Mouse (Mus musculus) erythroblast, embryonic 14.5 days (primary cell): ENCODE results near the gene Txndc8.

Experiments used
- GATA1 ChIP-seq: IDR thresholded peaks from 2 replicates; pipeline ENCODE4 v1.6.1; 2012; ENCODE audit warnings: low read length, inconsistent platforms, mixed read lengths
- TAL1 ChIP-seq: IDR thresholded peaks from 3 replicates; pipeline ENCODE4 v1.6.1; 2012; ENCODE audit warnings: low read length, inconsistent platforms, mixed read lengths

GRCm38 (mm10) chr4:57953796-57954195, 55.1 kb downstream of the Txndc8 start:
- no peak for TF ChIP-seq GATA1
- no peak for TF ChIP-seq TAL1
